ENCODE assay signal across 7 mouse cellular contexts in genomic region chr11:30771904-30772581, GRCm38 (mm10). TPM values are rescaled to one million over a fixed set of nuclear protein-coding genes. Genes with fewer than 3 reads are reported as not detected.
A peak's percentile ranks its signal among the peaks of the same experiment; 100 is the strongest.
DNase-seq lines count a peak whose midpoint lies in the region; ATAC-seq and TF ChIP-seq lines count a peak whose summit lies in the region.

No protein-coding gene starts in this region.

- under 1% methylated on average over 50 of the region's 64 CpGs for WGBS in midbrain, embryonic 11.5 days

- ATAC-seq in inflammation-experienced regulatory T-cells, adult 6 months = peak; percentile 31
- ATAC-seq in midbrain, embryonic 11.5 days (ENCODE audit: low FRiP score) = peak; percentile 78

- H3K27ac ChIP-seq in gastrocnemius, adult 2 months = peak overlapping the region; percentile 98
- H3K27ac ChIP-seq in midbrain, embryonic 11.5 days (ENCODE audit: low read depth, low read length) = peak overlapping the region; percentile 87

- TF ChIP-seq CTCF in gastrocnemius, adult 2 months (IDR thresholded peaks at IDR 0.05) = no peak

- peak overlapping the region; percentile 95 for H3K9ac ChIP-seq in midbrain, embryonic 11.5 days (ENCODE audit: low read length)

- H3K36me3 ChIP-seq in midbrain, embryonic 11.5 days (ENCODE audit: control insufficient read depth, insufficient read depth, low read length) = no peaks in the 10 kb centered on the region

- H3K27me3 ChIP-seq in midbrain, embryonic 11.5 days (ENCODE audit: control insufficient read depth, insufficient read depth, low read length) = no peaks in the 10 kb centered on the region

- H3K4me1 ChIP-seq in midbrain, embryonic 11.5 days (ENCODE audit: control insufficient read depth, insufficient read depth, low read length) = peaks cover 9% of the 10 kb centered on the region; the same call in 1 of the 2 replicates

- intact Hi-C loops in gastrocnemius, adult 2 months (cut with DNase I) = no loop called here
- intact Hi-C loops in left cerebral cortex, postnatal 4 days (cut with DNase I) = loop anchor here (10.0 kb wide), 1 partner anchor 97 kb away; no protein-coding TSS in a partner anchor

- H3K4me2 ChIP-seq in midbrain, embryonic 11.5 days = peak overlapping the region; percentile 73

- no peaks in the 10 kb centered on the region for H3K9me3 ChIP-seq in midbrain, embryonic 11.5 days (ENCODE audit: control insufficient read depth, low read length)

- peak overlapping the region; percentile 90 for H3K4me3 ChIP-seq in gastrocnemius, adult 2 months
- peak overlapping the region; percentile 99 for H3K4me3 ChIP-seq in midbrain, embryonic 11.5 days (ENCODE audit: low read depth, low read length)

- DNase-seq in adipocyte (ENCODE audit: low spot score) = peak; percentile 67
- DNase-seq in cerebellum, postnatal 4 days (ENCODE audit: low spot score in 2 of 2) = peak; percentile 26 to 42
- peak; percentile 70 for DNase-seq in gastrocnemius, adult 2 months
- peak; percentile 52 for DNase-seq in left cerebral cortex, postnatal 4 days
- peak; percentile 95 for DNase-seq in midbrain, embryonic 11.5 days (ENCODE audit: low spot score, missing footprints)
- DNase-seq in skeletal muscle tissue, adult 2 months (ENCODE audit: low read depth, low spot score) = peak; percentile 32

RNA-seq across cellular contexts. Expression of gene Psme4, which starts 0.5 kb away (rescaled TPM):
- total RNA-seq in gastrocnemius, adult 2 months (2021) = 100 to 1,000 TPM; 145 to 206 TPM
- 10 to 100 TPM; 22.2 to 29.8 (median 27.3) TPM for polyA plus RNA-seq in inflammation-experienced regulatory T-cells, adult 6 months (2017; shearing (Covaris generic))
- total RNA-seq in left cerebral cortex, postnatal 4 days (2021) = 10 to 100 TPM; 57.2 to 72.7 TPM
- 34.5 and 37.0 TPM in 2 replicates for polyA plus RNA-seq in midbrain, embryonic 11.5 days (2014; fragmentation: Nextera tagmentation; extraction: Ambion mirVana)

Comparison
In these comparisons a context has a peak if more than half of its experiments do, and no peak if none do; other contexts are left out.
1. Peak in every context shown above with its lines: DNase-seq, ATAC-seq, H3K4me3 ChIP-seq and H3K27ac ChIP-seq.
2. DNase-seq: peak in every context shown above with its lines; median percentile 95 in midbrain, embryonic 11.5 days; 70 in gastrocnemius, adult 2 months; 67 in adipocyte; 52 in left cerebral cortex, postnatal 4 days; 34 in cerebellum, postnatal 4 days; 32 in skeletal muscle tissue, adult 2 months.